Mouse (Mus musculus) c-Kit-positive CD71-positive TER-119-negative erythroid progenitor cells, embryonic 14.5 days (primary cell): Measurements from ENCODE around the gene Rnf43.

ENCODE experiments used
- DNase-seq: peaks from one replicate; pipeline ENCODE4 v3.0.0-alpha.2; 2013; ENCODE audit warnings: low read depth

Gene Rnf43

GRCm38 (mm10) chr11:87745632-87746555, 83.4 kb downstream of the Rnf43 start:
- no peak for DNase-seq

DNA sequence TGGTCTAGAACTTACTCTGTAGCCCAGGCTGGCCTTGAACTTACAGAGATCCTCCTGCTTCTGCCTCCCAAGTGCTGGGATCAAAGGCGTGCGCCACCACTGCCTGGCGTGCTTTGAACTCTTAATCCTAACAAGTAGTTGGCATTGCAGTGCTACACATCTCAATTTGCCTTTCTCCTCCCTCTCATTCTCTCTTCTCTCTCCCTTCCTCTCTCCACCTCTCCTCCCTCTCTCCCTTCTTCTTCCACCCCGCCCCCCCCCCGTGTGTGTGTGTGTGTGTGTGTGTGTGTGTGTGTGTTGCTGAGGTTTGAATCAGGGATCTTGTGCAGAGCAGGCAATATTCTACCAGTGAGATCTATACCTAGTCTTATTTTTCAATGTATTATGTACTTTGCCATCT, 84.8 kb downstream of the Rnf43 start:
- no peak for DNase-seq

- DNase-seq: no peak
Observed at GRCm38 (mm10) chr11:87747716-87748115, 85.2 kb downstream of the Rnf43 start.

GRCm38 (mm10) chr11:87748132-87749119, 85.9 kb downstream of the Rnf43 start:
- DNase-seq: peak; percentile 86

- DNase-seq: peak; percentile 97
Observed at GRCm38 (mm10) chr11:87749192-87750042, 86.9 kb downstream of the Rnf43 start.

GRCm38 (mm10) chr11:87750043-87750421, 87.5 kb downstream of the Rnf43 start:
- no peak for DNase-seq

- no peak for DNase-seq
Observed at GRCm38 (mm10) chr11:87750521-87750920, 88.0 kb downstream of the Rnf43 start.

DNA sequence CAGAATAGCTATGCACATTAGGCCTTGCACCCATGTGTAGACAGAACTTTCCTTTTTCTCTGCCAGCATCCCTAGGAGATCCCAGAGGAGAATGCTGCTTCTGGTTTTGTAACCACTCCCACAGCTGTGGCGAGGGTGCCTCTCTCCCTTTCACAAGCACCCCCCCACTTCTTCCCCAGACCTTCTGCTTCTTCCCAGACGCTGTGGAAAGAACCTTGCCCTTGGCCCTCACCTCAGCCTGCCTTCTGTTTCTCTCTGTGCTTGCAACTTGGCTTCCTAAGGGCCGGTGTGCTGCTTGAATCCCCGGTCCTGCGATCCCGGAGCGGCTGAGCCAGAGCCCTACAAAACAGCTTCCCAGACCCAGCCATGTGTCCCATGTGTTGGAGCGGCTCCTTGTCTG, 88.5 kb downstream of the Rnf43 start:
- DNase-seq: no peak

- no peak for DNase-seq
Observed at GRCm38 (mm10) chr11:87751491-87751966, 89.0 kb downstream of the Rnf43 start.

GRCm38 (mm10) chr11:87752307-87752706, 89.8 kb downstream of the Rnf43 start:
- DNase-seq: no peak

DNA sequence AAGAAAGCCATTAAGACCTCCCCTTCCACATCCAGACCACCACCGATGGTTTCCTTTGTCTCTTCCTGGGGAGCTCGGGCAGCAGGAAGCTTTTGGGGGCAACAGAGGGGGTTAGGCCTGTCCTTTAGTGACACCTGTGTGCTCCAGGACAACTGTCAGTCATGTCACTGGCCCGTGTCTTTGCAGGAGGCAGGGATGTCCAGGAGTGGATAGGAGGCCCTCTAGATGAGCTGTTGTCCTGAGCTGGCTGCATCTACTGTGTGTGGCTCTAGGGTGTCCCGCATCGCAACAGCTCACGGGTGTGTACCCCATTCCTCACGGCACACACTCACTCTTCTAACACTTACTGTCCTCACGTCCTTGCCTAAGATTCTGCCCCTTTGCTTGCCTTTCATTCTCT, 90.7 kb downstream of the Rnf43 start:
- no peak for DNase-seq

DNA sequence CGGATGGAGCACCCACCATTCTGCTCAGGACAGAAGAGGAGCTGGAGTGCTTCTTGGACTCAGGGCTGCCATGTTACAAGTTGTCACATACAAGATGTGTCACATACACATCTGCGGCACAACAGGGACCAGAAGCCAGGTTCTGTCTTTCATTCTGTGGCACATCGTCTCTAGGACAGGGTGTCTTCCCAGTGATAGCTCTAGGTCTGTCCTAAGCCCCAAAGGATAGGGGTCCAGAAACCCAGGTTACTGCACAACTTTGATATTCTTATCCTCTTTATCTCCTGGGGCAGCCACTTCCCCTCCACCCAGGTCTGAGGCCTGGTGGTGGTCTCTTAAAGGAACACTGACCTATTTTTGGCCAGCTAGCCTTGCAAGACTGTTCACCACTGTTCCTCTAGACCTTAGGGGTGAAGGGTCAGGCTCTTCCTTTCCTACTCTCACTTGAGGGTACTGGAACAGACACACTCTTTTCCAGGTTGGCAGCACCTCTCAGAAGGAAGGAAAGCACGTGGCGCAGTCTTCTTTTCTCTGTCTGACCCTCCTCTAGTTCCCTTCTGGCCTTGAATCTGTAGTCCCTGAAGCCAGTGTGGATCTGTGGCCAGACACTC, 91.5 kb downstream of the Rnf43 start:
- no peak for DNase-seq

DNA sequence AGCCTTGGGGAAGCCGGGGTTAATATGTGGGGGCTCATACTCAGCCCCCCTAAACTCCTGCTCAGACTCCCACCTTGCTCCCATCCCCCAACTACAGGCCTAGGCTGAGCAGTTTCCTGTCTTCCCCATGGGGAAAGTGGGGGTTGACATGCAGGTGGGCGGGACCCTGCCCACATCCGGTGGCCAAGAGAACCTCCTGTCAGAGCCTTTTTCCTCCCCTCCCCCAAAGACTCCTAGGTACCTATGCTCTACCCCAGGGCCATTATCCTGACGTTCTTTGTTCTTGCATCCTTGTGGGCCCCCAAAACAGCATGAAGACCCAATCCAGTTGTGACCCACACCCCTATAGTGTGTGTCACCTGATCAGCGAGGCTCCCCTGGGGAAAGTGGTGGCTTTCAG, 92.1 kb downstream of the Rnf43 start:
- DNase-seq: no peak

DNA sequence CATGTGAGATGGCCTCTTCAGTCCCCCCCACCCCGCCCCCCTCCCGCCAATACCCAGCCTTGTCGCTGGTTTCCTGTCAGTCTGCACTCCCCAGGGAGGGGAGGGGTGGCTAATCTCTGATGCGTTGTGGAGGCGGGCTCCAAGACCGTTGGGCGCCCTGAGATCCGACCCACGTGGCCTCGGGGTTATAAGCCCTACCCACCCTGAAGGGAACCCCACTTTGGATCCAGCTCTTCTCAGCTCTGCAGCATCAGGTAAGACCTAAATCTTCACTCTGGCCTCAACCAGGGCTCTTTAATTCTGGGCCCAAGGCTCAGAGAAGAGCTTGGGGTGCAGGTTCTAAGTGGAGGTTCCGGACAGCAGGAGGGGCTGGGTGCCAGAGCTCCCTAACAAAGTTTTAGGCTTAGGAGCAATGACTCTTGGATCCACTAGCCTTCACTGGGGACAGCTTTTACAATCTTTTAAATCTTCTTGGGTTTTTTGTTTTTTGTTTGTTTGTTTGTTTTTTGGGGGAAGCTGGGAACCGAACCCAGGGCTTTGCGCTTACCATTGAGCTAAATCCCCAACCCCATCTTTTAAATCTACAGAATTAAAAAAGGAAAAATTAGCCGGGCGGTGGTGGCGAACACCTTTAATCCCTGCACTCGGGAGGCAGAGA, 93.0 kb downstream of the Rnf43 start:
- peak; percentile 96 for DNase-seq

GRCm38 (mm10) chr11:87756251-87756820, 93.8 kb downstream of the Rnf43 start:
- peak; percentile 67 for DNase-seq

- peak; percentile 36 for DNase-seq
Observed at GRCm38 (mm10) chr11:87757001-87757954, 94.8 kb downstream of the Rnf43 start.

GRCm38 (mm10) chr11:87758161-87758911, 95.8 kb downstream of the Rnf43 start:
- peak; percentile 70 for DNase-seq

- DNase-seq: peak; percentile 50
Observed at GRCm38 (mm10) chr11:87758957-87759608, 96.6 kb downstream of the Rnf43 start.
